Comparison of ENCODE assay signal across 7 mouse cellular contexts in the genomic region with DNA sequence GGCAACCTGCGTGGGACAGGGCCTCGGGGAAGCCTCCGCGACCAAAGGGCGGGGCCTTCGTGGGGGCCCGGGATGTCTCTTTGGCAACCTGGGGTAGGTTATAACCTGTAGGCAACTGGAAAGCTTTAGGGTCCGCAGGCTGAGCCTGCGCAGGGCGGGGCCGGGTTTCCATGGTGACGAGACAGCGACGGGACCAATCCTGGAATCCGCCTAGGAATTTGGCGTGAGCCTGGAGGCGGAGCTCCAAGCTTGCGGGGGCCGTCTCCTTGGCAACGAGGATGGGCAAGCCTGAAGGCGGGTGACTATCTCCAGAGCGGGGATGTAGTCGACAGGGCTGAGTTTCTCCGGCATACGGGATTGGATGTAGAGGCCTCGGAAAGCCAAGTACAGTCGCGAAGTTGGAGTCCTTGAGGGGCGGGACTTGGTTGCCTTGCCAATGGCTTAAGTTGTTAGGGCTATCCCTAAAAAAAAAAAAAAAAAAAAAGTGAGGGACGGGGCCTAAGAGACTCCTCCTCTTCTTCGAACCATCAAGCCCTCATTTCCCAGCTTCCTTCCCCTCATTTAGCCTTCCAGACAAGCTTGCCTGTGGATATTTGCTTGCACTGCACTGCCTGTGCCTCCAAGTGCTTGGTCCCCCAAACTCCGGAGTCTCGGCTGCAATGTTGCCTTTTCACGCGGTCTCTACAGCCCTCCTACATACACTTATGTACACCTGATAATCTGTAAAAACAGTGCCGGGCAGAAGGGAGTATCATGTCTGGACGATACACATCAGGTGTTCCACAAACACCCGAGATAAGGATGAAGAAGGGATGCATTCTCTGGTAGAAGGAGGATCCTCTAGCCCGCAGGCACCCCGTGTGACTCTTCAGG. TPM values are rescaled to one million over a fixed set of nuclear protein-coding genes. Genes with fewer than 3 reads are reported as not detected.
DNase-seq lines count a peak whose midpoint lies in the region; ATAC-seq and TF ChIP-seq lines count a peak whose summit lies in the region.

No protein-coding gene starts in this region.

- H3K9ac ChIP-seq in intestine, postnatal 0 days (ENCODE audit: low read depth, low read length): no peak overlapping the region
- peak overlapping the region; percentile 97; the same call in 1 of the 2 replicates for H3K9ac ChIP-seq in midbrain, embryonic 11.5 days (ENCODE audit: low read length)

- intact Hi-C loops in left cerebral cortex, postnatal 4 days (cut with DNase I): no loop called here

- peaks cover 5% of the 10 kb centered on the region; the same call in 1 of the 2 replicates for H3K9me3 ChIP-seq in embryonic facial prominence, embryonic 10.5 days
- no peaks in the 10 kb centered on the region for H3K9me3 ChIP-seq in intestine, postnatal 0 days (ENCODE audit: control insufficient read depth)
- H3K9me3 ChIP-seq in midbrain, embryonic 11.5 days (ENCODE audit: control insufficient read depth, low read length): no peaks in the 10 kb centered on the region

- peak; percentile 41 for ATAC-seq in intestine, postnatal 0 days
- peak; percentile 88 for ATAC-seq in midbrain, embryonic 11.5 days (ENCODE audit: low FRiP score)

- DNase-seq in adrenal gland, postnatal 36 days: peak; percentile 95 to 96
- DNase-seq in embryonic facial prominence, embryonic 10.5 days (ENCODE audit: low spot score): peak; percentile 95
- DNase-seq in gastrocnemius, postnatal 4 days (ENCODE audit: low spot score in 2 of 2): peak; percentile 89 to 95
- peak; percentile 98 for DNase-seq in left cerebral cortex, postnatal 4 days
- DNase-seq in midbrain, embryonic 11.5 days (ENCODE audit: low spot score, missing footprints): peak; percentile 99
- DNase-seq in spleen, postnatal 10 days (ENCODE audit: low spot score in 2 of 2): peak; percentile 72 to 85

- peaks cover 49% of the 10 kb centered on the region for H3K4me1 ChIP-seq in embryonic facial prominence, embryonic 10.5 days
- peaks cover 4% of the 10 kb centered on the region; the same call in 1 of the 2 replicates for H3K4me1 ChIP-seq in intestine, postnatal 0 days (replicated peaks; ENCODE audit: control insufficient read depth, insufficient read depth, low read length)
- H3K4me1 ChIP-seq in midbrain, embryonic 11.5 days (ENCODE audit: control insufficient read depth, insufficient read depth, low read length): peaks cover 22% of the 10 kb centered on the region

- H3K27me3 ChIP-seq in embryonic facial prominence, embryonic 10.5 days (replicated peaks; ENCODE audit: low read depth, poor library complexity, severe bottlenecking): 0 out of 2 replicates have a peak, but pooled peaks cover 7% of the 10 kb centered on the region
- H3K27me3 ChIP-seq in intestine, postnatal 0 days (replicated peaks; ENCODE audit: control insufficient read depth, insufficient read depth, low read length): no peaks in the 10 kb centered on the region
- no peaks in the 10 kb centered on the region for H3K27me3 ChIP-seq in midbrain, embryonic 11.5 days (ENCODE audit: control insufficient read depth, insufficient read depth, low read length)

- H3K4me3 ChIP-seq in embryonic facial prominence, embryonic 10.5 days: peak overlapping the region; percentile 79
- peak overlapping the region; percentile 91 for H3K4me3 ChIP-seq in intestine, postnatal 0 days (ENCODE audit: low read depth, low read length)
- H3K4me3 ChIP-seq in midbrain, embryonic 11.5 days (ENCODE audit: low read depth, low read length): peak overlapping the region; percentile 97

- H3K27ac ChIP-seq in embryonic facial prominence, embryonic 10.5 days (replicated peaks): peak overlapping the region; percentile 95
- peak overlapping the region; percentile 90 for H3K27ac ChIP-seq in intestine, postnatal 0 days (ENCODE audit: low read depth, low read length)
- peak overlapping the region; percentile 78 for H3K27ac ChIP-seq in midbrain, embryonic 11.5 days (ENCODE audit: low read depth, low read length)

- H3K36me3 ChIP-seq in embryonic facial prominence, embryonic 10.5 days (replicated peaks): peaks cover 27% of the 10 kb centered on the region
- H3K36me3 ChIP-seq in intestine, postnatal 0 days (ENCODE audit: control insufficient read depth, insufficient read depth): peaks cover 2% of the 10 kb centered on the region; the same call in 1 of the 2 replicates
- H3K36me3 ChIP-seq in midbrain, embryonic 11.5 days (ENCODE audit: control insufficient read depth, insufficient read depth, low read length): no peaks in the 10 kb centered on the region

- 12% methylated on average over 40 of the region's 40 CpGs for WGBS in embryonic facial prominence, embryonic 10.5 days
- 10% methylated on average over 40 of the region's 40 CpGs for WGBS in intestine, postnatal 0 days
- 13% methylated on average over 40 of the region's 40 CpGs for WGBS in midbrain, embryonic 11.5 days

- H3K4me2 ChIP-seq in intestine, postnatal 0 days (replicated peaks; ENCODE audit: low read depth): peak overlapping the region; percentile 83
- H3K4me2 ChIP-seq in midbrain, embryonic 11.5 days: peak overlapping the region; percentile 95

- TF ChIP-seq CTCF in intestine, postnatal 0 days (IDR thresholded peaks at IDR 0.05; ENCODE audit: low read depth): no peak

RNA-seq across cellular contexts. Expression of gene Rnf126, which starts 0.9 kb away (rescaled TPM):
- 10 to 100 TPM; 53.0 to 55.2 TPM for total RNA-seq in adrenal gland, postnatal 36 days (2021)
- 125 and 126 TPM in 2 replicates for polyA plus RNA-seq in embryonic facial prominence, embryonic 10.5 days (2016; fragmentation: Nextera tagmentation; extraction: Ambion mirVana)
- 10 to 100 TPM; 45.0 to 52.5 TPM for total RNA-seq in gastrocnemius, postnatal 4 days (2021)
- 41.2 and 43.5 TPM in 2 replicates for polyA plus RNA-seq in intestine, postnatal 0 days (2015; fragmentation: Nextera tagmentation; extraction: Ambion mirVana)
- 10 to 100 TPM; 85.0 to 95.3 TPM for total RNA-seq in left cerebral cortex, postnatal 4 days (2021)
- 69.9 and 81.9 TPM in 2 replicates for polyA plus RNA-seq in midbrain, embryonic 11.5 days (2014; fragmentation: Nextera tagmentation; extraction: Ambion mirVana)

RNA-seq across cellular contexts. Expression of gene Fstl3, which starts 9.5 kb away (rescaled TPM):
- 10 to 100 TPM; 11.3 to 22.9 TPM for total RNA-seq in adrenal gland, postnatal 36 days (2021)
- polyA plus RNA-seq in embryonic facial prominence, embryonic 10.5 days (2016; fragmentation: Nextera tagmentation; extraction: Ambion mirVana): 1.9 and 2.2 TPM in 2 replicates
- 1 to 10 TPM; 1.1 to 2.1 TPM for total RNA-seq in gastrocnemius, postnatal 4 days (2021)
- polyA plus RNA-seq in intestine, postnatal 0 days (2015; fragmentation: Nextera tagmentation; extraction: Ambion mirVana): 7.3 and 8.9 TPM in 2 replicates
- total RNA-seq in left cerebral cortex, postnatal 4 days (2021): 1 to 10 TPM; 2.5 to 3.2 TPM
- 0.60 and 1.2 TPM in 2 replicates for polyA plus RNA-seq in midbrain, embryonic 11.5 days (2014; fragmentation: Nextera tagmentation; extraction: Ambion mirVana)

RNA-seq across cellular contexts. Expression of gene Fgf22, which starts 12.7 kb away (rescaled TPM):
- not detected for total RNA-seq in adrenal gland, postnatal 36 days (2021)
- polyA plus RNA-seq in embryonic facial prominence, embryonic 10.5 days (2016; fragmentation: Nextera tagmentation; extraction: Ambion mirVana): 0.46 TPM in 1 of 2 replicates, not detected in the other
- total RNA-seq in gastrocnemius, postnatal 4 days (2021): not detected
- polyA plus RNA-seq in intestine, postnatal 0 days (2015; fragmentation: Nextera tagmentation; extraction: Ambion mirVana): 0.13 TPM in 1 of 2 replicates, not detected in the other
- 1 to 10 TPM; 1.3 to 1.7 TPM for total RNA-seq in left cerebral cortex, postnatal 4 days (2021)
- polyA plus RNA-seq in midbrain, embryonic 11.5 days (2014; fragmentation: Nextera tagmentation; extraction: Ambion mirVana): 0.08 and 0.32 TPM in 2 replicates

RNA-seq across cellular contexts. Expression of gene Polrmt, which starts 21.2 kb away (rescaled TPM):
- total RNA-seq in adrenal gland, postnatal 36 days (2021): 10 to 100 TPM; 51.1 to 58.0 TPM
- polyA plus RNA-seq in embryonic facial prominence, embryonic 10.5 days (2016; fragmentation: Nextera tagmentation; extraction: Ambion mirVana): 52.8 and 54.3 TPM in 2 replicates
- total RNA-seq in gastrocnemius, postnatal 4 days (2021): 10 to 100 TPM; 25.5 to 27.8 TPM
- 18.7 and 20.1 TPM in 2 replicates for polyA plus RNA-seq in intestine, postnatal 0 days (2015; fragmentation: Nextera tagmentation; extraction: Ambion mirVana)
- 10 to 100 TPM; 44.8 to 51.8 TPM for total RNA-seq in left cerebral cortex, postnatal 4 days (2021)
- polyA plus RNA-seq in midbrain, embryonic 11.5 days (2014; fragmentation: Nextera tagmentation; extraction: Ambion mirVana): 28.5 and 31.2 TPM in 2 replicates

RNA-seq across cellular contexts. Expression of gene Prss57, which starts 23.2 kb away (rescaled TPM):
- total RNA-seq in adrenal gland, postnatal 36 days (2021): not detected
- polyA plus RNA-seq in embryonic facial prominence, embryonic 10.5 days (2016; fragmentation: Nextera tagmentation; extraction: Ambion mirVana): 0.05 TPM in 1 of 2 replicates, not detected in the other
- total RNA-seq in gastrocnemius, postnatal 4 days (2021): not detected
- 0.07 TPM in 1 of 2 replicates, not detected in the other for polyA plus RNA-seq in intestine, postnatal 0 days (2015; fragmentation: Nextera tagmentation; extraction: Ambion mirVana)
- total RNA-seq in left cerebral cortex, postnatal 4 days (2021): under 1 TPM in 1 of 2 experiments, not detected in 1; 0.52 TPM
- polyA plus RNA-seq in midbrain, embryonic 11.5 days (2014; fragmentation: Nextera tagmentation; extraction: Ambion mirVana): 0.10 and 0.40 TPM in 2 replicates

Comparison
In these comparisons a context has a peak if more than half of its experiments do, and no peak if none do; other contexts are left out.
1. Peak in every context shown above with its lines: DNase-seq, ATAC-seq, H3K4me3 ChIP-seq and H3K27ac ChIP-seq.